Mouse (Mus musculus): Measurements from ENCODE around the gene Cabp2. TPM values are rescaled to one million over a fixed set of nuclear protein-coding genes. Genes with fewer than 3 reads are reported as not detected.

The Cabp2 gene
- total RNA-seq, 2 experiments from 2014 or later, result not detected

Other genes with a start within 250 kb of the Cabp2 start
Only the 30 nearest of the 34 such genes appear.
- 122 and 178 TPM in 2 replicates for gene Tcirg1, start 174.4 kb upstream of the Cabp2 start, total RNA-seq (2015)
- 208 and 211 TPM in 2 replicates for gene Tcirg1, start 174.4 kb upstream of the Cabp2 start, total RNA-seq (2017)
- 239 and 257 TPM in 2 replicates for gene Ndufs8, start 168.8 kb upstream of the Cabp2 start, total RNA-seq (2015)
- 65.6 and 86.1 TPM in 2 replicates for gene Ndufs8, start 168.8 kb upstream of the Cabp2 start, total RNA-seq (2017)
- gene Aldh3b1, start 151.8 kb upstream of the Cabp2 start, total RNA-seq (2015), result 5.0 and 6.9 TPM in 2 replicates
- 10.5 and 12.6 TPM in 2 replicates for gene Aldh3b1, start 151.8 kb upstream of the Cabp2 start, total RNA-seq (2017)
- 95.9 and 111 TPM in 2 replicates for gene Unc93b1, start 146.4 kb upstream of the Cabp2 start, total RNA-seq (2015)
- gene Unc93b1, start 146.4 kb upstream of the Cabp2 start, total RNA-seq (2017), result 175 and 202 TPM in 2 replicates
- gene Aldh3b3, start 122.9 kb upstream of the Cabp2 start, total RNA-seq (2015), result 0.32 and 0.71 TPM in 2 replicates
- gene Aldh3b3, start 122.9 kb upstream of the Cabp2 start, total RNA-seq (2017), result 0.04 and 0.27 TPM in 2 replicates
- not detected in 2 replicates for gene Aldh3b2, start 109.2 kb upstream of the Cabp2 start, total RNA-seq (2015)
- 0.25 TPM in 1 of 2 replicates, not detected in the other for gene Aldh3b2, start 109.2 kb upstream of the Cabp2 start, total RNA-seq (2017)
- 3.4 and 3.9 TPM in 2 replicates for gene Acy3, start 95.0 kb upstream of the Cabp2 start, total RNA-seq (2015)
- 1.2 and 1.6 TPM in 2 replicates for gene Acy3, start 95.0 kb upstream of the Cabp2 start, total RNA-seq (2017)
- not detected in 2 replicates for gene Tbx10, start 88.8 kb upstream of the Cabp2 start, total RNA-seq (2015)
- not detected in 2 replicates for gene Tbx10, start 88.8 kb upstream of the Cabp2 start, total RNA-seq (2017)
- 15.1 and 16.2 TPM in 2 replicates for gene Nudt8, start 81.0 kb upstream of the Cabp2 start, total RNA-seq (2015)
- gene Nudt8, start 81.0 kb upstream of the Cabp2 start, total RNA-seq (2017), result 10.4 and 14.4 TPM in 2 replicates
- gene Gm49405, start 81.0 kb upstream of the Cabp2 start, total RNA-seq (2015), result 0.57 and 1.5 TPM in 2 replicates
- 1.5 and 1.9 TPM in 2 replicates for gene Gm49405, start 81.0 kb upstream of the Cabp2 start, total RNA-seq (2017)
- 1.6 and 2.9 TPM in 2 replicates for gene Doc2g, start 78.3 kb upstream of the Cabp2 start, total RNA-seq (2015)
- gene Doc2g, start 78.3 kb upstream of the Cabp2 start, total RNA-seq (2017), result 1.3 and 2.9 TPM in 2 replicates
- 123 and 135 TPM in 2 replicates for gene Ndufv1, start 68.8 kb upstream of the Cabp2 start, total RNA-seq (2015)
- gene Ndufv1, start 68.8 kb upstream of the Cabp2 start, total RNA-seq (2017), result 223 and 254 TPM in 2 replicates
- 264 and 361 TPM in 2 replicates for gene Gstp1, start 43.6 kb upstream of the Cabp2 start, total RNA-seq (2015)
- gene Gstp1, start 43.6 kb upstream of the Cabp2 start, total RNA-seq (2017), result 79.8 and 88.4 TPM in 2 replicates
- gene Gstp2, start 35.6 kb upstream of the Cabp2 start, total RNA-seq (2015), result not detected in 2 replicates
- gene Gstp2, start 35.6 kb upstream of the Cabp2 start, total RNA-seq (2017), result not detected in 2 replicates
- 1.4 and 7.5 TPM in 2 replicates for gene Gstp3, start 22.0 kb upstream of the Cabp2 start, total RNA-seq (2015)
- gene Gstp3, start 22.0 kb upstream of the Cabp2 start, total RNA-seq (2017), result 2.2 TPM in 2 replicates
- gene Cdk2ap2, start 15.6 kb downstream of the Cabp2 start, total RNA-seq (2015), result 112 and 126 TPM in 2 replicates
- 24.2 and 44.8 TPM in 2 replicates for gene Cdk2ap2, start 15.6 kb downstream of the Cabp2 start, total RNA-seq (2017)
- gene Pitpnm1, start 18.4 kb downstream of the Cabp2 start, total RNA-seq (2015), result 7.8 and 11.2 TPM in 2 replicates
- gene Pitpnm1, start 18.4 kb downstream of the Cabp2 start, total RNA-seq (2017), result 6.8 and 17.2 TPM in 2 replicates
- gene Aip, start 44.3 kb downstream of the Cabp2 start, total RNA-seq (2015), result 61.9 and 66.4 TPM in 2 replicates
- 24.4 and 31.1 TPM in 2 replicates for gene Aip, start 44.3 kb downstream of the Cabp2 start, total RNA-seq (2017)
- gene Gpr152, start 58.2 kb downstream of the Cabp2 start, total RNA-seq (2015), result not detected in 2 replicates
- 0.10 TPM in 1 of 2 replicates, not detected in the other for gene Gpr152, start 58.2 kb downstream of the Cabp2 start, total RNA-seq (2017)
- not detected in 2 replicates for gene Cabp4, start 62.5 kb downstream of the Cabp2 start, total RNA-seq (2015)
- gene Cabp4, start 62.5 kb downstream of the Cabp2 start, total RNA-seq (2017), result not detected in 2 replicates
- gene Coro1b, start 67.0 kb downstream of the Cabp2 start, total RNA-seq (2015), result 138 and 142 TPM in 2 replicates
- gene Coro1b, start 67.0 kb downstream of the Cabp2 start, total RNA-seq (2017), result 66.4 and 83.5 TPM in 2 replicates
- gene Ptprcap, start 72.0 kb downstream of the Cabp2 start, total RNA-seq (2015), result 96.4 and 114 TPM in 2 replicates
- gene Ptprcap, start 72.0 kb downstream of the Cabp2 start, total RNA-seq (2017), result 79.5 and 83.5 TPM in 2 replicates
- 21.6 and 22.1 TPM in 2 replicates for gene Rps6kb2, start 81.8 kb downstream of the Cabp2 start, total RNA-seq (2015)
- gene Rps6kb2, start 81.8 kb downstream of the Cabp2 start, total RNA-seq (2017), result 23.1 and 30.2 TPM in 2 replicates
- 2.2 and 2.4 TPM in 2 replicates for gene Carns1, start 93.9 kb downstream of the Cabp2 start, total RNA-seq (2015)
- 1.0 and 2.1 TPM in 2 replicates for gene Carns1, start 93.9 kb downstream of the Cabp2 start, total RNA-seq (2017)
- 39.3 and 46.6 TPM in 2 replicates for gene Tbc1d10c, start 109.7 kb downstream of the Cabp2 start, total RNA-seq (2015)
- 15.3 and 17.5 TPM in 2 replicates for gene Tbc1d10c, start 109.7 kb downstream of the Cabp2 start, total RNA-seq (2017)
- 395 and 413 TPM in 2 replicates for gene Ppp1ca, start 110.5 kb downstream of the Cabp2 start, total RNA-seq (2015)
- 482 and 538 TPM in 2 replicates for gene Ppp1ca, start 110.5 kb downstream of the Cabp2 start, total RNA-seq (2017)
- gene Rad9a, start 120.1 kb downstream of the Cabp2 start, total RNA-seq (2015), result 28.0 and 31.0 TPM in 2 replicates
- 16.1 and 19.7 TPM in 2 replicates for gene Rad9a, start 120.1 kb downstream of the Cabp2 start, total RNA-seq (2017)
- 2.8 and 5.0 TPM in 2 replicates for gene Clcf1, start 132.7 kb downstream of the Cabp2 start, total RNA-seq (2015)
- gene Clcf1, start 132.7 kb downstream of the Cabp2 start, total RNA-seq (2017), result 1.3 and 3.0 TPM in 2 replicates
- gene AC109138.7, start 132.8 kb downstream of the Cabp2 start, total RNA-seq (2015), result not detected in 2 replicates
- gene AC109138.7, start 132.8 kb downstream of the Cabp2 start, total RNA-seq (2017), result not detected in 2 replicates
- gene Pold4, start 150.3 kb downstream of the Cabp2 start, total RNA-seq (2015), result 53.6 and 55.0 TPM in 2 replicates
- gene Pold4, start 150.3 kb downstream of the Cabp2 start, total RNA-seq (2017), result 60.4 and 67.8 TPM in 2 replicates